Mouse (Mus musculus): ENCODE results near the gene Snrpd3. TPM values are rescaled to one million over a fixed set of nuclear protein-coding genes. Genes with fewer than 3 reads are reported as not detected.
A peak's percentile ranks its signal among the peaks of the same experiment; 100 is the strongest.

Gene Snrpd3
- polyA plus RNA-seq, 1 experiment = 506 TPM

DNA sequence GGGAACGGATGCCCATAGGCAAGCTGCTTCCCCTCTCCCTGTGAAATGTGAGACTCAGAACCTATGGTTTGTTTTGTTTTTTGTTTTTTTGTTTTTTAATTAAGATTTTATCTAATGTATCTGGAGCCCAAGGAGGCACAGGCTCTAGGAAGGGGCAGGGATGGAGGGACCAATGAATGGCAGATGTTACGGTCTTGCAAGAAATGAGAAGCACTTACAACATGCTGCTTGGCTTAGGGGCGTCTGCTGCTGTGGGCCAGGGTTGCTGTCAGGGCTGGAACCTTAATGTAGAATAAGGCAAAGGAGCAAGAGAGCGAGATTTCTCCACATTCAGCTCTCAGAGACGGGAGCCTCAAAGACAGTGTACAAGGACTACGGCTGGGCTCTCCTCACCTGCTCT lies 38.2 kb downstream of the Snrpd3 start:
- no peaks in the 10 kb centered on the region for H3K9me3 ChIP-seq (replicated peaks; ENCODE audit: control insufficient read depth, insufficient read depth, low read length, poor library complexity, severe bottlenecking)
- no peak overlapping the region for H3K4me3 ChIP-seq (ENCODE audit: low read depth, low read length)
- no peak overlapping the region for H3K9ac ChIP-seq (ENCODE audit: low read depth, poor library complexity, severe bottlenecking)
- H3K36me3 ChIP-seq (ENCODE audit: control insufficient read depth, insufficient read depth, low read length, poor library complexity, severe bottlenecking) = no peaks in the 10 kb centered on the region
- TF ChIP-seq CTCF (IDR thresholded peaks at IDR 0.05; ENCODE audit: low read depth, low read length) (no peak), POLR2A (IDR thresholded peaks at IDR 0.05; ENCODE audit: insufficient read depth, low read length) (no peak), EP300 (IDR thresholded peaks at IDR 0.05; ENCODE audit: insufficient read depth, low read depth, low read length) (no peak)
- peaks cover 4% of the 10 kb centered on the region; the same call in 1 of the 2 replicates for H3K27me3 ChIP-seq (ENCODE audit: control insufficient read depth, insufficient read depth, low read length, poor library complexity, severe bottlenecking)
- no peaks in the 10 kb centered on the region for H3K4me1 ChIP-seq (ENCODE audit: control insufficient read depth, insufficient read depth, low read length)
- no peak overlapping the region for H3K27ac ChIP-seq (ENCODE audit: insufficient read depth, low read length)

DNA sequence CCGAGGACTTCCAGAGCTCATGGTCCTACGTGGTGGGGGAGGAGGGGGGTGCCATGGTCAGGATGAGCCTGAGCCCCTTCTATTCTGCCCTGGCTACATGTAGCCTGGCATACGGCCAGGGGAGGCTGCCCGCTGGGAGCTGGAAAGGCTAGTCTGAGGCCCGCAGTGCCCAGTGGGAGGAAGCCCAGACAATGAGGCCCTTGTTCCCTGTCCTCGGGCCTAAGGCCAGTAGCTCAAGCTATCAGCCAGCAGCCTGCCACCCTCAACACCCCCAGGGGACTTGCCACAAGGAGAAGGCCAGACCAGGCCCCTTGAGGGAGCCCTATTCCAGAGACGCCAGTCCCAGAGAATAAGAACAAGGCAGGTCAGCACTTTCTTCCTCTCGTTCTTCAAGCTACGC lies 38.7 kb downstream of the Snrpd3 start:
- Histone ChIP-seq H3K36me3 (ENCODE audit: control insufficient read depth, insufficient read depth, low read length, poor library complexity, severe bottlenecking) (no peaks in the 10 kb centered on the region), H3K27me3 (ENCODE audit: control insufficient read depth, insufficient read depth, low read length, poor library complexity, severe bottlenecking) (peaks cover 4% of the 10 kb centered on the region; the same call in 1 of the 2 replicates), H3K9ac (ENCODE audit: low read depth, poor library complexity, severe bottlenecking) (no peak overlapping the region), H3K9me3 (replicated peaks; ENCODE audit: control insufficient read depth, insufficient read depth, low read length, poor library complexity, severe bottlenecking) (no peaks in the 10 kb centered on the region), H3K4me3 (ENCODE audit: low read depth, low read length) (no peak overlapping the region), H3K27ac (ENCODE audit: insufficient read depth, low read length) (no peak overlapping the region), H3K4me1 (ENCODE audit: control insufficient read depth, insufficient read depth, low read length) (no peaks in the 10 kb centered on the region)
- TF ChIP-seq EP300 (IDR thresholded peaks at IDR 0.05; ENCODE audit: insufficient read depth, low read depth, low read length) (no peak), POLR2A (IDR thresholded peaks at IDR 0.05; ENCODE audit: insufficient read depth, low read length) (no peak), CTCF (IDR thresholded peaks at IDR 0.05; ENCODE audit: low read depth, low read length) (no peak)

DNA sequence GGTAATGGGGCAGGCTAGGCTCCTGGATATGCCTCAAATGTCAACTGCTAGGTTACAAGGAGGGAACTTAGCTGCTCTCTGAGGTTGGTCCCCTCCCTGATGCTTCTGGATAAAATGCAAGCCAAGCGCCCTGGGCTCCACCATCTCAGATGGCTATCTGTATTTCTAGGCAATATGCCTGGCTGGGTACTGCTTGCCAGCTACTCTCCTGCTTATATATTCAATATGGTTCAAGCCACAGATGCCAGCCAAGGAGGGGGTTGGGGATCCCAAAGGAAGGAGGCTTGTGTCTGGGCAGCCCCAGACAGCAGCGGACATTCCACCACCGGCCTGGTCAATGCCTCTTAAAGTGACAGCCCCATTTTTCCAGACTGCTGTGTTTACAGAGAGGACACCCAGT lies 41.2 kb downstream of the Snrpd3 start:
- Histone ChIP-seq H3K9me3 (replicated peaks; ENCODE audit: control insufficient read depth, insufficient read depth, low read length, poor library complexity, severe bottlenecking) (no peaks in the 10 kb centered on the region), H3K27ac (ENCODE audit: insufficient read depth, low read length) (no peak overlapping the region), H3K27me3 (ENCODE audit: control insufficient read depth, insufficient read depth, low read length, poor library complexity, severe bottlenecking) (peaks cover 4% of the 10 kb centered on the region; the same call in 1 of the 2 replicates), H3K36me3 (ENCODE audit: control insufficient read depth, insufficient read depth, low read length, poor library complexity, severe bottlenecking) (no peaks in the 10 kb centered on the region), H3K4me3 (ENCODE audit: low read depth, low read length) (no peak overlapping the region), H3K9ac (ENCODE audit: low read depth, poor library complexity, severe bottlenecking) (no peak overlapping the region), H3K4me1 (ENCODE audit: control insufficient read depth, insufficient read depth, low read length) (no peaks in the 10 kb centered on the region)
- TF ChIP-seq EP300 (IDR thresholded peaks at IDR 0.05; ENCODE audit: insufficient read depth, low read depth, low read length) (no peak), CTCF (IDR thresholded peaks at IDR 0.05; ENCODE audit: low read depth, low read length) (no peak), POLR2A (IDR thresholded peaks at IDR 0.05; ENCODE audit: insufficient read depth, low read length) (no peak)

DNA sequence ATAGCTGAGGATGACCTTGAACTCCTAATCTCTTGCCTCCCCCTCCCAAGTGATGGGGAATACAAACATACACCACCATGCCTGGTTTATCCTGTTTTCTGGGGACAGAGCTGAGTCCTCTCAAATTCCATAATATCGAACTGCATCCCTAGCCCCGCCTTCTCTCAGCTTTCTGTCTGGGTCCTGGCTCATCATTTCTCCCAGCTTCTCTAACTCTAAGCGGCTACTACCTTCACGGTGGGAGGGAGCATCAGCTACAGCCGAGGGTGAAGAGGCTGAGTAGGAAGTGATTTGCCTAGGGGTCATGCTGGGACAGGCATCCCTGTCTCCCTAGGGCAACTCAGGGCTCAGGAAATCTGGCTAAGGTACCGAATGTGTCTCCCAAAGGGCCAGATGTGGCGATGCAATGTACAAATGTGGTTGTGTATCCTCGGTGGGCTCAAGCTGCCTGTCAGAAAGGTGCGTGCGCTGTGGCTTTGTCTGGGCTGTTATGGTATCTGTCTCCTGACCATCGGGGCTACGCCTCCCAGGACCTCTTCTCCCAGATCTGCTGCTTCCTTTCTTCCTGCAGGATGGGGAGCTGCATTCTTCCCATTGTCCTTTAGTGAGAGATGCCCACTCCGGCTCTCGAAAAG lies 41.8 kb downstream of the Snrpd3 start:
- TF ChIP-seq POLR2A (IDR thresholded peaks at IDR 0.05; ENCODE audit: insufficient read depth, low read length) (no peak), CTCF (IDR thresholded peaks at IDR 0.05; ENCODE audit: low read depth, low read length) (no peak), EP300 (IDR thresholded peaks at IDR 0.05; ENCODE audit: insufficient read depth, low read depth, low read length) (no peak)
- H3K4me3 ChIP-seq (ENCODE audit: low read depth, low read length) = no peak overlapping the region
- no peak overlapping the region for H3K27ac ChIP-seq (ENCODE audit: insufficient read depth, low read length)
- peaks cover 2% of the 10 kb centered on the region for H3K4me1 ChIP-seq (ENCODE audit: control insufficient read depth, insufficient read depth, low read length)
- H3K9me3 ChIP-seq (replicated peaks; ENCODE audit: control insufficient read depth, insufficient read depth, low read length, poor library complexity, severe bottlenecking) = no peaks in the 10 kb centered on the region
- peaks cover 4% of the 10 kb centered on the region; the same call in 1 of the 2 replicates for H3K27me3 ChIP-seq (ENCODE audit: control insufficient read depth, insufficient read depth, low read length, poor library complexity, severe bottlenecking)
- peak overlapping the region; percentile 64 for H3K9ac ChIP-seq (ENCODE audit: low read depth, poor library complexity, severe bottlenecking)
- H3K36me3 ChIP-seq (ENCODE audit: control insufficient read depth, insufficient read depth, low read length, poor library complexity, severe bottlenecking) = no peaks in the 10 kb centered on the region

DNA sequence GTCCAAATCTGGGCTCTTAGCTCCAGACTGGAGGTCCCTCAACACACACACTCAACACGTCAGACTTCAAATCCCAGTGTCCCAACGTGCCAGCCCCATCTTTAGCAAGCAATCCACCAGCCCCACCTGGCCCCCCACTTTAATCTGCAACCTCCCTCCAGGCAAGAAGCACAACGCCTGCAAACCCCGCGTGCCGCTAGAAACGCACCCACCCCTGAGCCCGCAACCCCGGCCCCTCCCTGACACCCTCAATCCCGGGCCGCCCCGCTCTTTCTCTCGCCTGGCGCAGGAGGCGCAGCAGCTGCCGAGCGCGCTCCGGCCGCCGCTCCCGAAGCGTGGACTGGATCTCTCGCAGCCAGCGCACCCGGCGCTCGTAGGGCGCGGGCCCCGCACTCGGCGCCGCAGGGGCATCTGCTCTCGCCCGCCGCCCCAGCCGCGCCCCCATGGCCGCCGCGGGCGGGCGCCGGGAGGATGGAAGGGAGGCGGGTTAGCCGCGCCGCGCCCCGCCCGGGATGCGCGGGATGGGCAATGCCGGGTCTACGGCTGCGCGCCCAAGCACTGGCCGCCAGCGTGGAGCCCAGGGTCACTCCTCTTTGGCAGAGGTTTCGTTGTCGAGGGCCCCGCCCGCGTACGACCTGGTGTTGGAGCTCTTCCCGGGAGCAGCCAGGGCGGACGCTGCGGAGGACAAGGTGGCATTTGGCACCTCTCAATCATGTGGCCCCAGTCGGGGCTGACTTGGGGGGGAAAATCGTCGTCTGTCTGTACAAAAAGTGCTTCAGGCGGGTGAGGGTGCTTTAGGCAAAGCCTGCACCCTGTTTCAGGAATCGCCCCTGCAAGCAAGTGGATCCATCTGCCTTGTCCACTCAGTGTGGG lies 42.6 kb downstream of the Snrpd3 start, which contains the start of gene Lrrc75b:
TSS of gene Lrrc75b (minus strand) at position 655 of the 873 bp plus-strand sequence.
- Histone ChIP-seq H3K27me3 (ENCODE audit: control insufficient read depth, insufficient read depth, low read length, poor library complexity, severe bottlenecking) (peaks cover 4% of the 10 kb centered on the region; the same call in 1 of the 2 replicates), H3K9ac (ENCODE audit: low read depth, poor library complexity, severe bottlenecking) (peak within 1 kb of the TSS; percentile 64), H3K9me3 (replicated peaks; ENCODE audit: control insufficient read depth, insufficient read depth, low read length, poor library complexity, severe bottlenecking) (no peaks in the 10 kb centered on the region), H3K27ac (ENCODE audit: insufficient read depth, low read length) (no peak within 1 kb of the TSS), H3K36me3 (ENCODE audit: control insufficient read depth, insufficient read depth, low read length, poor library complexity, severe bottlenecking) (no peaks in the 10 kb centered on the region), H3K4me1 (ENCODE audit: control insufficient read depth, insufficient read depth, low read length) (peaks cover 4% of the 10 kb centered on the region), H3K4me3 (ENCODE audit: low read depth, low read length) (peak within 1 kb of the TSS; percentile 54)
- TF ChIP-seq CTCF (IDR thresholded peaks at IDR 0.05; ENCODE audit: low read depth, low read length) (no peak), POLR2A (IDR thresholded peaks at IDR 0.05; ENCODE audit: insufficient read depth, low read length) (no peak), EP300 (IDR thresholded peaks at IDR 0.05; ENCODE audit: insufficient read depth, low read depth, low read length) (no peak)
